Mouse (Mus musculus) heart, postnatal 10 days (tissue): ENCODE measurements at regions not wholly inside any gene's neighbourhood (a gene's known extent, or its start where the extent isn't known, plus 50 kb on each side); places are given as distances from the start of the nearest gene placed in this dataset.
"Not testable (repeated sequence)": the region's sequence is repeated elsewhere in the genome, so short reads cannot be mapped to it uniquely, and the experiment has no call there.

ENCODE experiments used
- DNase-seq, 2 experiments: peaks; one replicate each; pipeline ENCODE4 v3.0.0; 2021
- intact Hi-C: fragments of 180-260 bp; cut with DNase I; formaldehyde crosslinking; loops from one replicate; pipeline ENCODE4 v1.15.1; 2025

DNA sequence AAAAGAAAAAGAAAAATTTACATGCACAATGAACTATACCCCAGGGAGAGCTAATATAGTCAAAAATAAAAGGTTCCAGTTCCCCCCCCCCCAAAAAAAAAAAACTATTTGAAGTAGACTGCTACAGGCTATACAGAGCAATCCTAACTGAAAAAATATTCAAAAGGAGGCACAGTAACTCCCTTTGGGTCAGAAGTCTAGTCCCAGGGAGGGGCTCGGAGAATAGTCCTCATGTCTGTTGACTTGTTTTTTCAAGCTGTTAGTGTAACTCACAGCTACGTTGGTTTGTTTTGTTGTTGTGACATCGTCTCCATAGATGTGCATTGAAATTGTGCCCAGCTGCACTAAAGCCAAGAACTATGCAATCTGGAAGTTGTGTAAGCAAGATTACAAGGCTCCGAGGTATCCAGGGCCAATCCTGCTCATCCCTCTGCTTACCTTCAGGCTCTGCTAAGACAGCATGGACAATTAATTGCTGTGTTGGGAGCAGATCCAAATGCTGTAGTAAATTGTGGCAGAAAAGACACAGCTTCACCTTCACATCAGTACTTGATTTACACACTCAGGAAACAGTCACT is 137.2 kb upstream of the Pnpt1 start:
- DNase-seq, result peak; percentile 10 to 17
- intact Hi-C loops, result no loop called here

DNA sequence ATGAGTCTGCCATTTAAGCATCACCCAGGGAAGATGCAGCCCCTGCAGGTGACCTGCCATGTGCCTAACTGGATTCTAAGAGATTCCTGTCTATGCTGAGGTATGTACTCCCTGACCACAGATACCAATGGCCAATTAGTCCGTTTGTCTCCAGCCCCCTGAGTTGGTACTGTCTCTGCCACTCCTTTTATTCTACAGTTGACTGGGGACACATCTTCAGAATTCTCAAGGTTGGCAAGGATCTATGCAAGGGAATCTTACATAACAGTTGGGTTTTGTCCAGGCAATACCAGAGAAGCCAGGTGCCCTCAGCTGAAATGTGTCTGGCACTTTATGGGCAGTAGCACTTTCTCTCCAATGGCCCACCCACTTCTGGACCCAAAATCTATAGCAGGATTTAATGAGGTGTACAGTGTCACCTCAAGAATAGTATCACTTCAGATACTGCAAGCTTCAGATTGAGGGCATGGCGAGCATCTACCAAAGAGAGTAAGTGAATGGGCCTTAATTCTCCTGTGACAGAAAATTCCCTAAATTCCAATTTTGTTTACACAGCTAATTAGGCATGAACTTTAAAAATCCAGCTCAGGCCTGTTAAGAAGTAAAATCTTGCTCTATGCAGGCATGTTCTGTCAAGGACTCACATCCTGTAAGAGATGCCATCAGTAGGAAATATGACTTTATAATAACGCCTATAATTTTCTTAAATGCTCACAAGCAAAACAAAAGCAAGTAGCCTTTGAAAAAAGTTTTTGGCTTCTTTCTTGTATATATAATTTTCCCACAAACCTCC is 132.0 kb upstream of the Pnpt1 start:
- intact Hi-C loops, result no loop called here
- DNase-seq, result no peak

DNA sequence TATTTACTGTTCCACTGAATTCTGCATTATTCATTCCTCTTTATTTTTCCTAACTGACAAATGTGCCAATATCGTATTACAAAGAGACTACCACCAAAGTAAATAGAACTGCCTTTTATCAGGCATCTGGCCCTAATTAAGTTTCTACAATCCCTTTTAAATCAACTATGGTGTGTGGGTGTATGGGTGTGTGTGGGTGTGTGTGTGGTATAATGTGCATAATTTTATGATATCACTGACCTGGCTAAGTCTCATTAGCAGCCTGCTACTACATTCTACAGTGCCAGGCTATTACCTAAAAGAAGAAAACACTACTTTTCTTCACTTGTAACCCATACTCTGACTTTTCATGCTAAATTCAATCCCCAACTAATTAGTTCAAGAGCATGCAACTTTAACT is 131.3 kb upstream of the Pnpt1 start:
- DNase-seq, result no peak
- intact Hi-C loops, result no loop called here

DNA sequence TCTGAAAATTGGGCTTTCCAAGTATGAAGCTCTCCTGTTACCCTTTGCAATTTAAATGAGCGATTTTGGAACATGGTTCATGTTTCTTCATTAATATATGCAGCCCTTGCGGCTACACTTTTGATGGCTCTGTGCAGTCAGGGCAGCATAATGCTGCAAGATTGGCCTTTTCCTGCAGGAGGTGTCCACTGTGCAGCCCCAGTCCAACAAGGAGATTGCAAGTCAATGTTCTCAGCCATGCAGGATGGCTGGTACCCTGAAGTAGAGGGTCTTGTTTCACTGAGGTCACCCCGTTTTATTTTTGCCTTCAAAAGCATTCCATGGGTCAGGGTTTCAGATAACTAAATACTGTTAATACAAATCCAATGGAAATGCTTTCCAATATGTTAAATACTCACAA is 130.9 kb upstream of the Pnpt1 start:
- intact Hi-C loops, result no loop called here
- no peak for DNase-seq

DNA sequence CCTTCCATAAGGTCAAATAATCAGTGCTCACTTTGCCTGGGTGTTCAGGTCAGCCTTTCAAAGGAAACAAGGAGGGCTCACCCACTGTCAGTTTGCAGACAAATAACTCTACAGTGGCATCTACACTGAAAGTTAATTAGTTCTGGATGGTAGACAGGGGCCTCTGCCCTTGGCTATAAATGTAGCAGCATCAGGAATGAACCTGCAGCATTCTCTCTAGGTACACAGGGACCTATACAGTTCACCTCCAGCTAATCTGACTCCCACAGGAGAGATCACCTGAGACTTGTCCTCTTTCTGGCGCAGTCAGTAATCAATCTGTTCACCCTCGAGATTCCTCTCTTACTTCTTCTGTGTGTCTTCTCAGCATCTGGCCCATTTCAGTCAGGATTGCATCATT is 130.3 kb upstream of the Pnpt1 start:
- DNase-seq, result no peak
- intact Hi-C loops, result no loop called here

DNA sequence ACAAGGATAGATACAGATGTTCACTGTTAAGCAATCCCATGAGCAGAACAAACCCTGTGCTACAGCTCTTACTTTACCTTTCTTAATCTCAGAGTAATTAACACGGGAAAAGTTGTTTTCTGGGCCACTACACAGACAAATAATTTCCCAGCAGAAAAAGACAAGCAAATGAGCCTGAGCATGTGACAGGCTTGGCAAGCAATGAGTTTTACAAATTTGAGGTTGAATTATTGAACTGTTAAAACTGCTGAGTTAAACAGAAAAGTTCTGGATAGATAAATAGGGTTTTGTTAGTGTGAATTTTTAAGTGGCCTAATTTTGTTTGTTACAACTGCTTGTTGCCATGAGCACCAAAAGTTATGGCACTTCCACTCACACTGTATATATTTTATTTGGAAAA is 113.1 kb upstream of the Pnpt1 start:
- intact Hi-C loops, result no loop called here
- no peak for DNase-seq

DNA sequence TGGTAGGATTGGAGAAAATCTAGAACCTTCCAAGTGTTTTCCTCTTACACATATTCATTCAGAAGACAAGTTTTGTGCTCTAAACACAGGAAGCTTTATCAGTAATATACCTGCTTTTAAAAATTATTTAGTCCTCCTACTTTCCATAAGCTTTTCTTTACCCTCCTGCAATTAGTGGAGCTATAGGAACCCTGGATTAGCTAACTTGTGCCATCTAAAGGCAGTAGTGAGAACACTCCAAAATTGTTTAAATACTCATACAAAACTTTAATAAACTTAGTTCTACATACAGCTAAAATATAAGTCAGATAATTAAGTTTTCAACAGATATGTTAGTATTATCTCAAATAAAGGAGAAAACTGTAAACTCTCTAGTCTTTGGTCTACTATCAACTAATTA is 89.7 kb upstream of the Pnpt1 start:
- intact Hi-C loops, result loop anchor here (5.0 kb wide), 1 partner anchor 234 kb away; no protein-coding TSS in a partner anchor
- DNase-seq, result no peak

DNA sequence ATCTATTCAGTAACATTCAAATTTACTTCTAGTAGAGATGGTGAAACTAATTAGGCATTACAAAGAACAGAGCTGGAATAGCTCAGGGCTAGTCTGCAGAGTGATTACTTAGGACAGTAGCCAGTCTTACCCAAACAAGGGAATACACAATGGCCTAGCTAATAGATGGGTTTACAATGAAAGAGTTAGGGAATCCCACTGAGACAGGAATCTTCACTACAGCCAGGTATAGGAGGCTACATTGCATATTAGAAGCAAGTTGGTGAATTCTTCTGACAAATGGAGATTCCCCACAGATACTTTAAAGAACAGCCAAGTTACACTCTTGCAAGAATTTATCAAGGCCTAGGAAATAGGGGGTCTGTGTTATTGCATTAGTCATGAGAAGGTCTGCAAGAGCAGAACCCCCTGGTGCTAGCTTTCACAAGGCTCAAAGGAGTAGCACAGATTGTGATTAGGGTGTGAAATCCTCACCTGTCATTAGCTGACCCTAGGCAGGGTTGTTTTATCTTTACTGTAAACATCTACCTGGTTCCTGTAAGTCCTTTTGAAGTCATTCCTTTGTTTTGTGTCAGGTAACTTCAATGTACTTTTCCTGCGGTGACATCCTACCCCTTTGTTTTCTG is 82.4 kb upstream of the Pnpt1 start:
- DNase-seq, intact Hi-C loops: not testable (repeated sequence)

DNA sequence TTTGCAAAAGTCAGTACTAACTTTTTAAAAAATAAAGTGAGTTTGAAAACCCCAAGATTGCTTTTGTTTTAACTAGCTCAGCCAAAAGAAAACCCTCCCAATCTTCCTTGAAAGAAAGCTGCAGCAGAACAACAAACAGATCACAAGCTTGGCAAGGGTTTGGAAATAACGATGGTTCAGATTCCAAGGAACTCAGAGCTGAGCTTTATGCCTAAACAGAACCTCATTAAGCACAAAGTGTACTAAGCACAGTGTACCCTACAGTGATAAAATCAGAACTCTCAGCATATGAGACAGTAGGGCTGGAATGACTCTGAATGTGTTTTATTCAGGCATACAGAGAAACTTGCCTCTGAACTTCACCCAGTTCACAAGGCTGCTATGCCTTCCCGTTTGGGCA is 77.9 kb upstream of the Pnpt1 start:
- intact Hi-C loops, result no loop called here
- no peak for DNase-seq

DNA sequence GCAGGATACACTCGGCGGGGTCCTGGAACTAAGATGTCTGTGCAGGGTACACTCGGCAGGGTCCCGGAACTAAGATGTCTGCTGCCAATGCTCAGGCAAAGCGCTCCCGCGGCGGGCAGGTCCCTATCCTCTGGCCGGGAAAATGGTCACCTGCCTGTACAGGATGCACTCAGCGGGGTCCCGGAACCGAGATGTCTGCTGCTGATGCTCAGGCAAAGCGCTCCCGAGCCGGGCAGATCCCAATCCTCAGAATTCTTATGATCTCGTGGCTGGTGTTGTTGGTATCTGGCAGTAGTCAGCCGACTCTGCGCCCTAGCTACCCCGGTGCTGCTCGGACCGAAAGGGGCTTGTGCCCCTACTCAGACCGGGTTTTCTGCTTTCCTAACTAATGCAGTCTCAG is 61.0 kb upstream of the Pnpt1 start:
- DNase-seq, intact Hi-C loops: not testable (repeated sequence)

DNA sequence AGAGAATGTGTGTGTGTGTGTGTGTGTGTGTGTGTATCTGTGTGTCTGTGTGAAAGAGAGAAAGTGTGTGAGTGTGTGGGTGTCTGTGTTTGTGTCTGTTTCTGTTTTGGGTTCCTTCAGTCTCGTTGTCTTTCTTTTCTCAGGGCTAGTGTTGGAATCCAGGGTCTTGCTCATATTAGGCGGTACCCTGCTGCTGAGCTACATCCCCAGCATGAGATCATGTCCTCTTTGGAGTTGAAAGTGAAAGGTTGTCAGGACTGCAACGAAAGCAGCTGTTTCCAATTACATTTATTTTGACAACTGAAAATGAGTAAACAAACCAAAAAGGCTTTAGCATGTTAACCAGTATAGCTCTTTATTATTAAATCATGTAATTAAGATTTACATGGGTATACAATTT is 58.3 kb upstream of the Pnpt1 start:
- DNase-seq, result no peak
- intact Hi-C loops, result no loop called here
